8 mouse cellular contexts compared by ENCODE assay signal in the genomic region with DNA sequence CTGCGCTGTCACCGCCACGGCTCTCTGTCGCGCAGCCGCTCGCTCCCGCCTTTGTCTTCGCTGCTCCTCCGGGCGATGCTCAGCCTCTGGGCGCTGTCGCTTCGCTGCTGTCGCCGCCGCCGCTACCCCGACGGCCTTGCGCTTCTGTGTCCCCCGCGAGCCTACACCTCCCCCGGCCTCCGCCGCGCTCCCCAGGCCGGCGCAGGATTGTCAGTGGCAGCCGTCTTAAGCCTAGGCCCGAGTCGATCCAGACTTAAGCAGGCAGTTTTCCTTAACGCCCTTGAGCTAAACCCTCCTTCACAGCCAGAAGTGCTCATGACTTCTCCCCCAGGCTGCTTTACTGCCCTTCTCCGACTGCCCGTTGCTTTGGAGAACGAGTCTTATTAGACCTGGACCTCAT. TPM values are rescaled to one million over a fixed set of nuclear protein-coding genes. Genes with fewer than 3 reads are reported as not detected.
A peak's percentile ranks its signal among the peaks of the same experiment; 100 is the strongest.
DNase-seq lines count a peak whose midpoint lies in the region; ATAC-seq and TF ChIP-seq lines count a peak whose summit lies in the region.

No protein-coding gene starts in this region.

- peak overlapping the region; percentile 98 for H3K9ac ChIP-seq in liver, embryonic 15.5 days
- H3K9ac ChIP-seq in stomach, embryonic 15.5 days = peak overlapping the region; percentile 88

- no peak for TF ChIP-seq CTCF in bone marrow macrophage, adult 2 months (IDR thresholded peaks at IDR 0.05; ENCODE audit: low read depth, low read length)

- H3K36me3 ChIP-seq in liver, embryonic 15.5 days (replicated peaks) = peaks cover 16% of the 10 kb centered on the region
- H3K36me3 ChIP-seq in stomach, embryonic 15.5 days = peaks cover 5% of the 10 kb centered on the region; the same call in 1 of the 2 replicates

- peak overlapping the region; percentile 79 for H3K4me2 ChIP-seq in liver, embryonic 15.5 days
- H3K4me2 ChIP-seq in stomach, embryonic 15.5 days = peak overlapping the region; percentile 63

- no peaks in the 10 kb centered on the region for H3K27me3 ChIP-seq in liver, embryonic 15.5 days
- H3K27me3 ChIP-seq in stomach, embryonic 15.5 days (replicated peaks) = no peaks in the 10 kb centered on the region

- peak overlapping the region; percentile 70 for H3K27ac ChIP-seq in bone marrow macrophage, adult 2 months (ENCODE audit: insufficient read depth, low read depth, low read length)
- peak overlapping the region; percentile 97 for H3K27ac ChIP-seq in liver, embryonic 15.5 days (replicated peaks)
- peak overlapping the region; percentile 86 for H3K27ac ChIP-seq in stomach, embryonic 15.5 days

- H3K4me3 ChIP-seq in bone marrow macrophage, adult 2 months (ENCODE audit: insufficient read depth, low read length) = peak overlapping the region; percentile 90
- peak overlapping the region; percentile 92 for H3K4me3 ChIP-seq in liver, embryonic 15.5 days (replicated peaks)
- H3K4me3 ChIP-seq in stomach, embryonic 15.5 days (replicated peaks) = peak overlapping the region; percentile 97

- ATAC-seq in liver, embryonic 15.5 days (ENCODE audit: insufficient read depth) = peak; percentile 19
- peak; percentile 23 for ATAC-seq in stomach, embryonic 15.5 days (ENCODE audit: insufficient read depth, low FRiP score, low read depth)

- peaks cover 27% of the 10 kb centered on the region for H3K4me1 ChIP-seq in bone marrow macrophage, adult 2 months (ENCODE audit: control insufficient read depth, insufficient read depth, low read length)
- peaks cover 55% of the 10 kb centered on the region for H3K4me1 ChIP-seq in liver, embryonic 15.5 days (replicated peaks)
- H3K4me1 ChIP-seq in stomach, embryonic 15.5 days = peaks cover 30% of the 10 kb centered on the region

- H3K9me3 ChIP-seq in liver, embryonic 15.5 days (replicated peaks) = no peaks in the 10 kb centered on the region
- no peaks in the 10 kb centered on the region for H3K9me3 ChIP-seq in stomach, embryonic 15.5 days

- WGBS in liver, embryonic 15.5 days (ENCODE audit: insufficient replicate concordance) = under 1% methylated on average over 36 of the region's 36 CpGs
- WGBS in stomach, embryonic 15.5 days = under 1% methylated on average over 36 of the region's 36 CpGs

- DNase-seq in gastrocnemius, postnatal 10 days = peak; percentile 47
- no peak for DNase-seq in gastrocnemius, postnatal 36 days
- DNase-seq in 3134 (ENCODE audit: extremely low read depth, insufficient read length, low spot score) = peak; percentile 55
- peak; percentile 44 for DNase-seq in heart, postnatal 4 days
- no peak for DNase-seq in urinary bladder, adult 18-20 months (ENCODE audit: low spot score in 2 of 2)

- intact Hi-C loops in gastrocnemius, postnatal 36 days (cut with DNase I) = no loop called here

- TF ChIP-seq POLR2A in bone marrow macrophage, adult 2 months (IDR thresholded peaks at IDR 0.05; ENCODE audit: borderline replicate concordance, low read depth, low read length) = no peak

RNA-seq across cellular contexts. Expression of gene Hp1bp3, which starts 1.3 kb away (rescaled TPM):
- total RNA-seq in gastrocnemius, postnatal 10 days (2021) = 10 to 100 TPM; 65.5 to 73.8 TPM
- 10 to 100 TPM; 46.7 to 52.0 TPM for total RNA-seq in gastrocnemius, postnatal 36 days (2021)
- 141 TPM in 2 replicates for polyA plus RNA-seq in bone marrow macrophage, adult 2 months (2012; ENCODE audit: insufficient read depth, insufficient read length, missing spikeins)
- total RNA-seq in heart, postnatal 4 days (2021) = 100 to 1,000 TPM in 1 of 2 experiments, 10 to 100 TPM in 1; 93.7 to 102 TPM
- 36.3 and 40.0 TPM in 2 replicates for polyA plus RNA-seq in liver, embryonic 15.5 days (2015; fragmentation: Nextera tagmentation; extraction: Ambion mirVana)
- 129 and 131 TPM in 2 replicates for polyA plus RNA-seq in stomach, embryonic 15.5 days (2015; fragmentation: Nextera tagmentation; extraction: Ambion mirVana)

RNA-seq across cellular contexts. Expression of gene Sh2d5, which starts 32.8 kb away (rescaled TPM):
- total RNA-seq in gastrocnemius, postnatal 10 days (2021) = under 1 TPM; 0.09 to 0.11 TPM
- under 1 TPM; 0.08 to 0.12 TPM for total RNA-seq in gastrocnemius, postnatal 36 days (2021)
- polyA plus RNA-seq in bone marrow macrophage, adult 2 months (2012; ENCODE audit: insufficient read depth, insufficient read length, missing spikeins) = 0.16 TPM in 1 of 2 replicates, not detected in the other
- under 1 TPM; 0.29 to 0.36 TPM for total RNA-seq in heart, postnatal 4 days (2021)
- polyA plus RNA-seq in liver, embryonic 15.5 days (2015; fragmentation: Nextera tagmentation; extraction: Ambion mirVana) = 0.63 and 1.1 TPM in 2 replicates
- 0.85 and 0.88 TPM in 2 replicates for polyA plus RNA-seq in stomach, embryonic 15.5 days (2015; fragmentation: Nextera tagmentation; extraction: Ambion mirVana)

RNA-seq across cellular contexts. Expression of gene Kif17, which starts 32.8 kb away (rescaled TPM):
- under 1 TPM in 1 of 2 experiments, not detected in 1; 0.14 TPM for total RNA-seq in gastrocnemius, postnatal 10 days (2021)
- not detected for total RNA-seq in gastrocnemius, postnatal 36 days (2021)
- not detected in 2 replicates for polyA plus RNA-seq in bone marrow macrophage, adult 2 months (2012; ENCODE audit: insufficient read depth, insufficient read length, missing spikeins)
- under 1 TPM; 0.14 to 0.23 TPM for total RNA-seq in heart, postnatal 4 days (2021)
- 0.30 and 0.32 TPM in 2 replicates for polyA plus RNA-seq in liver, embryonic 15.5 days (2015; fragmentation: Nextera tagmentation; extraction: Ambion mirVana)
- 1.7 and 1.9 TPM in 2 replicates for polyA plus RNA-seq in stomach, embryonic 15.5 days (2015; fragmentation: Nextera tagmentation; extraction: Ambion mirVana)

Comparison
In these comparisons a context has a peak if more than half of its experiments do, and no peak if none do; other contexts are left out.
1. DNase-seq: peak in gastrocnemius, postnatal 10 days (single experiment), 3134 (single experiment) and heart, postnatal 4 days (single experiment); none in gastrocnemius, postnatal 36 days (0 of 2) and urinary bladder, adult 18-20 months (0 of 2).
2. Peak in every context shown above with its lines, with median percentiles within 50 percentile points of each other: H3K27ac ChIP-seq and H3K4me3 ChIP-seq.